Mouse (Mus musculus) lung, postnatal 0 days (tissue): Measurements from ENCODE around the gene Sned1.

Experiments
- CTCF ChIP-seq: IDR thresholded peaks from 2 replicates; pipeline ENCODE4 v1.5.1; 2016; ENCODE audit warnings: antibody characterized with exemption, mild to moderate bottlenecking
- EP300 ChIP-seq: IDR thresholded peaks from 2 replicates; pipeline ENCODE4 v1.6.1; 2016; ENCODE audit warnings: antibody characterized with exemption, mild to moderate bottlenecking, control low read depth

DNA sequence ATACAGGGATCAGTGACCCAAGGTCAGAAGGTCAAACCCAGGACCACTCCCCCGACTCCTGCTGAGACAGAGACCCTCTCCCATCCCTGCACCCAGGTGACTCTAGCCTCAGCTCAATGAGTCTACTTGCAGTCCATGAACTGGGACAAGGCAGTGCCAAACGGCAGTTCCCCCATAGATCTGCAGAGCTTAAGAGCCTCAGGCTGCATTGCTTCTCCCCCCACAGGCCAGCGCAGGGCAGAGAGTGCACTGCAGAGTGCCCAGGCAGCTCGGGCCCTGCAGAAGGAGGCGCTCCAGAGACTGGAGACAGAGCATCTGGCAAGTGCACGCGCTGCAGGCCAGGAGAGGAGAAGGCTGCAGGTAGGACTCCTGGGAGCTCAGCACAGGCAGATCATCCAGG, 18.1 kb upstream of the Sned1 start:
- peak; percentile 27 for TF ChIP-seq CTCF
- TF ChIP-seq EP300: no peak
